Mouse (Mus musculus): Measurements from ENCODE around the gene Gm10563.
A peak's percentile ranks its signal among the peaks of the same experiment; 100 is the strongest.

Gene Gm10563

DNA sequence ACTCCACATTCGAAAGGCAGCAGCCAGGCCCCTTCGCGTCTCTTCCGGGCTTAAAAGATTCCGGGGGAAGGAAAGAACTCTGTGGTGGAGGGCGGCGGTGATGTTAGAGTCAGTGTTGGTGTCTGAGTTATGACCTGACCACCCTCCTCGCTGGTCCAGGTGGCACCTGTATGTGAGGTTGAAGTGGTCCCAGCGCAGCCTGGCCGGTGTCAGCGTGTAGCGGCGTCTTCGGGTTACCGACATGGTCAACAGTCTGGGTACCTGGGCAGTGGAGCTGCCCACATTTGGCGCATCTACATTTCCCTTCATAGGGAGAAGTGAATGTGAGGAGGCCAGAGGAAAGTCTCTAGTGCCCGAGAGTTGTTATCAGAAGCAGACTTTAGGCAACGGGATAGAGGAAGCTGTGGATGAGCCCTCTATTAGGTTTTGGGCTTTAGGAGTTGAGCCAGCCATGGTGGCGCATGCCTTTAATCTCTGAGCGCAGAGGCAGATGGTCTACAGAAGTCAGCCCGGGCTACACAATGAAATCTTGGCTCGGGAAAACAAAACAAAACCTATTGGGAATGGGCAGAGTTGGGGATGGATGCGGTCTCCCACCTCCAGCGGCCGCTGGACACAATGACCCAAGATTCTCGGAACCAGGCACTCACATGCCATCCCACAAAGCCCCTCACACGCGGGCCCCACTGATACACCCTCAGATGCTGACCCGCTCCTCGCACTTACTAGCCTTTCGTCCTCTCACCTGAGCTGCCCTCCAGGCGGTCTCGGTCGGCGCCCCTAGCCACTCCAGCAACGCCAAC is 7.3 kb upstream of the Gm10563 start:
- DNase-seq (ENCODE audit: low spot score): no peak

DNA sequence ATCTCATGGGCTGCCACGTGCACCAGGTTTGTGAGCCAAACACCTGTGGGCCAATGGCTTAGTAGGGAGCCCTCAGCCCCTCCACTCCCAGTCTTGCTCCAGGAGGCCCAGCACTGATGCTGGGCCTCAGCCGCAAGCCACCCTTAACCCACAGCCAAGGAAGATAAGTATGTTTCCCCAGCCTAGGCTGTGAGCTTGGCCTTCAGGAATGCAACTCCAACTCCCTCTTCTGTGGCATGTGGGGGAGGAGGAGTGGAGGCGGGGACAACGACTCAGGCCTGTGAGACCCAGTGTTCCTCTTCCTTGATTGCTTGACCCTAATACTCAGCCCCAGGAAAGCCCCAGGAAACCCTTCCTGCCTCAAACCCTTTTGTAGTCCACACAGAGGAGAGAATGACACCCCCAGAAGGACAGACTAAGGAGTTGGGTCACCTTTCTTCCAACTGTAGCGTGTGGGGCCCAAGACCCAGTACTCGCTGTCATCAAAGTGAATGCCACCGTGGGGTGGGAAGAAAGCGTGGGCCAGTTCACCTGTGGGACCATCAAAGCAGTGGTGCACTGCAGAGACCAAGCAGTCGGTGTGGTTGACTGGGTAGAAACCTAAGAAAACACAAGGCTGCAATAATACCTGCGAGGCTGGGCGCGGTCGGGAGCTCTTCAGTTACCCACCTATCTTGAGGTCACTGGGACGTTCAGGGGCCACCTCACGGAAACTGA is 6.5 kb upstream of the Gm10563 start:
- peak; percentile 60 for DNase-seq (ENCODE audit: low spot score)

DNA sequence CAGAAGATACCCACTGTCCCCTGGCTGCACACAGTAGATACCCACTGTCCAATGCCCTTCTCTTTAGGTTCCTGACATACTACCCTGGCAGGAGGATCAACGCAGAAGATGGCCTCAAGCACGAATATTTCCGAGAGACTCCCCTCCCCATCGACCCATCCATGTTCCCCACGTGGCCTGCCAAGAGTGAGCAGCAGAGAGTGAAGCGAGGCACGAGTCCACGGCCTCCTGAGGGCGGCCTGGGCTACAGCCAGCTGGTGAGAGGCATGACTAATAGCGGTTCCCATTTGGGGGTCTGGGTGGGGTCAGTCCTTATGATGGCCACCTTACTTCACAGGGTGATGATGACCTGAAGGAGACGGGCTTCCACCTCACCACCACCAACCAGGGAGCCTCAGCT is 4.1 kb upstream of the Gm10563 start:
- no peak for DNase-seq (ENCODE audit: low spot score)

DNA sequence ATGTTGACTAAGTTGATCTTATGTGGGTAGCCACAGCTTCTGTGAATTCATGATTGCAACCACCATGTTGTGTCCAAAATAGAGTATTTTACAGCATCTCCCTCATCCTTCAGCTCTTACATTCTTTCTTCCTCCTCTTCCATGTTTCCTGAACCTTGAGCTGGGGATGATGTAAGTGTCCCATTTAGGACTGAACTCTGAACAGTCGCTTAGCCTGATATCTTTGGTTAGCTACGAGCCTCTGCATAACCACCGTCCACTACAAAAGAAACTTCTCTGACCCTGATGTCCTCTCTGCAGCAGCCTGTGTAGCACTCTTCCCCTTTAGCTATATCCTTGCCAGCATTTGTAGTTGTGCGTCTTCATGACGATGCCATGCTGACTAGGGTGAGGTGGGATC is 513 bp upstream of the Gm10563 start:
- no peak for DNase-seq (ENCODE audit: low spot score)

DNA sequence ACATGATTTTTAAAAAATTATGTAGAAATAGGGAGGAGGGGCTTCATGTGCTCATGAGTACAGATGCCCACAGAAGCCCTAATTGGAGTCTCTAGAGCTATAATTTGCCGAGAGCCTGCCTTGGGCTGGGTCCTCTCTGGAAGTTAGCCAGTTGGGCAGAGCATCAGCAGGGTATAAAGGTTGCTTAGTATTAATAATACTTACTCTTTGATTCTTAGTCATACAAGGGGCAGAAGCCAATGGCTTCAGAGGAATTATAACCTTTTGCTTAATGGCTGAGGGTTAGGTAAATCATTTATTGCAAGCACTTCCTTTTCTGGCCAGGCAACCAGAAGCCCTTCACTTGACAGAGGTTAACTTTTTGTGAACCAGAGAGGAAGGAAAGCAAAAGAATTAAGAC is 1.7 kb downstream of the Gm10563 start:
- no peak for DNase-seq (ENCODE audit: low spot score)

DNA sequence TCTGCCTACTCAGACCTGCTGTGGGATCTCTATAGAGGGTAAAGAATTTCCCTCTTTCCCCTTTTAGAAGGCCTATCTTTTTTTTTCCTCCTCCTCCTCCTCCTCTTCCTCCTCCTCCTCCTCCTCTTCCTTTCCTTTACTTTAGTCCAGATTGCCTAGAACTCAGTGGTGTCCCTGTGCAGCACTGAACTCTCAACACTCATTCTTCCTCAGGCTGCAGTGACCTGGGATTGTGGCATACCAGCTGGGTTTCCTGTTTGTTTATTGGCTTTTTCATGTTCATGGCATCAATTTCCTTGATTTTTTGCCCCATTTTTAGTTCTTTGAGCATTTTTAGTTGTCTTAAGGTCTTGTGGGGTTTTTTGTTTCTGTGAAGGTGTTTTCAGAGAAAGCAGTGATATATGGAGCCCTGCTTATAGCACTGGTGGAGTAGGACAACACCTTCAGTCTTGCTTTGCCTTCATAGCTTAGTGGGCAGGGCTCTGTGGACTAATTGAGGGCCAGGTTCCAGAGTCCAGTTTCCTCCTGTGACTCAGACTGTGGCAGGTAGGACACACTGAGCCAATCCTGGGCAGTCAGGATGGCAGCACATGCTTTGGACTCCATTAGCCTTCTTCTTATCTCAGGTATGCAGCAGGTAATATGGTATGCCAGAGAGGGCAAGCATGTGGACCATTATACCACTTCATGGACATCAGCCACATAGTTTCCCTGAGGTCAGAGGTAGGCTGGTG is 9.3 kb downstream of the Gm10563 start:
- no peak for DNase-seq (ENCODE audit: low spot score)

DNA sequence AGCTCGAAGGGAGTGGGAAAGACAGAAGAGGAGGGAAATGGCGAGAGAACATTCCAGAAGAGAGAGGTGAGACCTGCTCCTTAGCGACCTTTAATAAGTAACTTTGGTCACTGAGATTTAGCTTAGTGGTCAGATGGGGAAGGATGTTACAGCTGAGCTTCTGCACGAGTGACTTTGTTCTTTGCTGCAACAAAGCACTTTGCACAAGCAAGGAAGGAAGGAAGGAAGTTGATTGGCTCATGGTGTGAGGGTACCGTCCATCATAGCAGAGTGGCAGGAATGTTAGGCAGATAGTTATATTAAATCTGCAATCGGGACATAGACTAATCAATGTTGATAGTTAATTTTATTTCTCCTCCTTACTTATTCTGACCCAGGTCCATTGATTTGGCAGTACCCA is 14.9 kb downstream of the Gm10563 start:
- DNase-seq (ENCODE audit: low spot score): no peak

DNA sequence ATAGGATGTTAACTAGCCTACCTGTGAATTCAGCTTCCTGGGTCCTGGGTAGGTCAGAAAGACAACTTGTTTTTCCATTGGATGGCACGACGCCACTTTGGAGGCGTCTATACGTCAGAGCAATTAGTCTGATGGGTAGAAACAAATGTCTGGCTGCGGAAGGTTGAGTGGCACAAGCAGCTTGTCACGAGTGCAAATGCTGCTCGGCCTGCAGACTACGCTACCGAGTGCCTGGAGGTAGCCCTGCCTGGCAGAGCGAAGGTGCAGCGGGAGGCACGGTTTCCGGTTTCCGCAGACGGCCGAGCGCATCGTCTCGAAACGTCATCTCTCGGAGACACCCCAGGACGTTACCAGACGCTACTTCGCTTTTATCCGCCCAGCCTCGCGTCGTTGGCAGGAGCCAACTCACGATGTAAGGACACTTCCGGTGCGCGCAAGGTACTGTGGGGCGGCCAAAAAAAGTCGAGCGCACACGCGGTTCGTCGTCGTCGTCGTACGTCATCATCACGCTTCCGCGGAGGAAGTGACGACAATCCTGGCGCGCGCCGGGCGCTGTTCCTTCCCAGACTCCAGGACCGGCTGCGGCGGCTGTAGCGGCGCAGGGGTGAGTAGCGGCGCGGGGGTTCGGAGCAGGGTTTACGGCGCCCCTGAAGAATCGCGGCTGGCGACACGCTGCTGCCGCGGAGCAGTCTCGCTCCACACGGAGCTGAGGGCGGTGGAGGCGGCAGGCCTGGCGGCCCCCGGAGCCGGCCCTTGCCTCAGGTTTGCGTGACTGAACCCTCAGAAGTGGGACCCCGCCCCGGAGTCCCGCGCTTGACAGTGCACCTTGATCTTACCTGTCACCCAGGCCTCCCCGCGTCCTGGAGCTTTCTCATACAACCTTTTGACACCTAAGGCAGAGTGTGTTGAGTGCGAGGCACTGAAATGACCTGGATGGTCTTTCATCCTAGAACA is 20.6 kb downstream of the Gm10563 start, which contains the start of gene Cdk11b:
Gene Cdk11b, plus strand, starts transcription at position 517 of the 954 bp plus-strand sequence.
- DNase-seq (ENCODE audit: low spot score): peak; percentile 97

DNA sequence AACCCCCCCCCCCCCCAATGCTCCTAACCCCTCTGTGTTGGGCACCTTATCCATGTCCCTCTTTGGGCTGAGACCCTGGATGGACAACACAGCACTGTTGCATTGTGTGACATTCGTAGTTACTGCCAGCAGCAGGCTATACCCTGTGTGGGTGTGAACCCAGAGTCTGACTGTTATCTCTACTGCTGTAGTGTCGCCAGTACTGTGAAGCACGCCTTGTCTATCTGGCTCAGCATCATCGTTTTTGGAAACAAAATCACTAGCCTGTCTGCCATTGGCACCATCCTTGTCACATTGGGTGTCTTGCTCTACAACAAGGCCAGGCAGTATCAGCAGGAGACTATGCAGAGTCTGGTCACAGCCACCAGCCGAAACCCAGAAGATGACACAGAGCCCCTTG is 26.9 kb downstream of the Gm10563 start:
- no peak for DNase-seq (ENCODE audit: low spot score)

DNA sequence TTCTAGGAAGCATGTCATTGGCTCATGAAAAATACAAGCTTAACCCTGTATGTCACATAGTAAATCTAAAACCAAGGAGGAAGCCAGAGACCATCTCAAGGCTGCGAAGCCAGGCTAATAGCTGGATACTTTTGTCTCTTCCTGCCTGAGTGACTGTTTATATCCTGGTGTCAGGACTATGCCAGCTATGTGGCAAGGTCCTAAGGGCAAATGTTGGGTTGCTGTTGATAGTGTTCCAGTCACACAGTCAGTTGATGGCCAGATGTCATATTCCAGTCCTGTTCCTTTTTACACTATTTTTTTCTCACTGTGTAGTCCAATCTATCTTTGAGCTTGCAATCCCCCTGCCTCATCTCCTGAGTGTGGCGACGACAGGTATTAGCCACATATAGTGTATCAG is 31.9 kb downstream of the Gm10563 start:
- DNase-seq (ENCODE audit: low spot score): no peak

DNA sequence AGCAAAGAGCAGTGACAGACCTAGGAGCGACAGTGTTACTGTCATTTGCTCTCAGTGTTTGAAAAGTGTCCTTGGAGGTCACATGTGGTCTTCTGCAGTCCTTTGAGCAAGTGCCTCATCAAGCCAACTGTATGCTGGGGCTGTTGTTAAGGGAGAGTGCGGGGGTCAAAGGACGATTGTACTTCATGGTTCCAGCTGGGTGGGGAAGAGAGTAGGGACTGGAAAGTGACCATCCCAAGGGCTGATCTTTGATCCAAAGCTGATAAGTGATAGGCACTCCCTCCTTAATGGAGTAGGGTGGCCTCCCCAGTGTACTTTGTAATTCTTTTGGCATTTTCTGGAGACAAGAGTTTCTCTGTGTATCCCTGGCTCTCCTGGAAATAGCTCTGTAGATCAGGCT is 33.3 kb downstream of the Gm10563 start:
- DNase-seq (ENCODE audit: low spot score): no peak

DNA sequence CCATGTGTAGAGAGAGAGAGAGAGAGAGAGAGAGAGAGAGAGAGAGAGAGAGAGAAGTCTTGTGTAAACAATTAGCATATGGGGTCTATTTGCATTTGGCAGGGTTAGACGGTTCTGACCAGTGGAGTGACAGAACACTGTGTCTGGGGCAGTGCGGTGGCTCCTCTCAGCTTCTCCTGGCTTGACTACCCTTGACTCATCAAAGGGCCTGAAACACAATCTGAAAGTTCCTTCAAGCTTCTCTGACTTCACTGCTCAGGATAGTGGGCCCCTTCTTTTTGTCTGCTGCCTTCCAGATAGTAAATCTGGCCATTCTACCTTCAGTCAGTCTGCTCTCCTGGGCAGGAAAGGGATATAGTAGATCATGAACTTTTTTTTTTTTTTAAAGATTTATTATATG is 38.4 kb downstream of the Gm10563 start:
- DNase-seq (ENCODE audit: low spot score): no peak

DNA sequence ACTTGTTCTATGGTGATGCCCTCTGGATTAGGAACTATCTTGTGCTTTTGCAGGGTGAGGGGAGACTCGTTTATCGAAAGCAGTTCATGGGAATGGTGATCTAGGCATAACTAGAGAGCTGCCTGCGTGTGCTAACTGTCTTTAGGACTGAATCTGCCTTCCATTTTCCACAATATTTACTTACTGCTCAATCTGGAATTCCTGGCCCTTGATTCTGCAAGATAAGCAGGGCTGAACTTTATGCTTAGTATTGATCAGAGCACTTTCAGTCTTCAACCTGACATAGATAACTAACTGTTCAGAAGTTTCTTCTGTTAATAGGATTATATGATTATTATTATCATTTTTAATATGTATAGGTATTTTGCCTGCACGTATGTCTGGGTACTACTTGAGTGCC is 40.1 kb downstream of the Gm10563 start:
- DNase-seq (ENCODE audit: low spot score): no peak

DNA sequence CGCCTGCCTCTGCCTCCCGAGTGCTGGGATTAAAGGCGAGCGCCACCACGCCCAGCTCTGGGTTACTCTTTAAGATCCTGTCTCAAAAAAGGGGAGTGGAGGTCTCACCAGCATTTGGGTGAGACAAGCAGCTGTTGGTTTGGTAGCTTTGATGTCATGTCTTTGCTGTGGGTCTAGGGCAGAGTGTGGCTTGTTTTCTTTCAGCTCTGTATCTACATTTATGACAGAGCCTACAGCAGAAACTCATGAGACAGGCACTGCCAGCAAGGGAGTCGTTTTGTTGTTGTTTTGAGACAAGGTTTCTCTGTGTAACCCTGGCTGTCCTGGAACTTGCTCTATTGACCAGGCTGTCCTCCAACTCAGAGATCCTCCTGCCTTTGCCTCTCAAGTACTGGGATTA is 41.4 kb downstream of the Gm10563 start:
- DNase-seq (ENCODE audit: low spot score): no peak

DNA sequence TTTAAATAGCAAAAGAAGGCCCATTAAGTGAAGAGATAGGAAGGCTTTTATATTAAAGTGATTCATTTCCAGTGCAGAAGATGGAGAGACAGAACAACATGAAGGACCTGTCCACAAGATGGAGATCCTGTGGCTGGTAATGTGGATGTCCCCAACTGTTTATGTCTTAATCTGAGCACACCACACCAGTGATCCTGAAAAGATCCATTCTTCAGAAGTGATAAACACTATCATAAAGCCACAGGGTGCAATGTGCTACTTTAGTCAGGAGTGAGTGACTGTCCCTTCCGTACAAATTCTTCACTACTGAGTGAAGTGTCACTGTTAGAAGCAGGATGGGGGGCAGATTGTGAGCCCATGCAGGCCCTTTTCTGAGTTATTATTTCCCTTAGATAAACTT is 42.5 kb downstream of the Gm10563 start:
- no peak for DNase-seq (ENCODE audit: low spot score)

DNA sequence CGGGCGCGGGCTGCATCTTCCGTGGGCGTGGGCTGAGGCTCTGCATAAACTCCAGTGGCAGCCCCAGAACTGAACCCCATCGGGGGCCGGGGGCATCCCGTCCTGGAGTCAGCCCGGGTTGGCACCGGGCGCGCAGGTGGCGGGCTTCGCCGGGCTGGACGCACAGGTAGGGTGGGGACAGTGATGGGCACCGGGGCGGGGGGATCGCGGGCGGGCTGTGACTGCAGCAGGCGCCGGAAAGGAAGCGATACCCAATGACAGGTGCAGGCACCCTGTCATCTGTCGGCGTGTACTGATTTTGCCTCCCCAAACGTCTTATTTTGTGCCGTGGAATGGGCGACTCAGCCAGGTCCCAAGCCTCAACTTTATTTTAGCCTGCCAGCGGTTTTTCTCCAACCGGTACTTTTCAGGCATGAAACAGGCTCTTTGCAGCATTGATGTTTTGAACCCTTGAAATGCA is 43.2 kb downstream of the Gm10563 start:
- no peak for DNase-seq (ENCODE audit: low spot score)

DNA sequence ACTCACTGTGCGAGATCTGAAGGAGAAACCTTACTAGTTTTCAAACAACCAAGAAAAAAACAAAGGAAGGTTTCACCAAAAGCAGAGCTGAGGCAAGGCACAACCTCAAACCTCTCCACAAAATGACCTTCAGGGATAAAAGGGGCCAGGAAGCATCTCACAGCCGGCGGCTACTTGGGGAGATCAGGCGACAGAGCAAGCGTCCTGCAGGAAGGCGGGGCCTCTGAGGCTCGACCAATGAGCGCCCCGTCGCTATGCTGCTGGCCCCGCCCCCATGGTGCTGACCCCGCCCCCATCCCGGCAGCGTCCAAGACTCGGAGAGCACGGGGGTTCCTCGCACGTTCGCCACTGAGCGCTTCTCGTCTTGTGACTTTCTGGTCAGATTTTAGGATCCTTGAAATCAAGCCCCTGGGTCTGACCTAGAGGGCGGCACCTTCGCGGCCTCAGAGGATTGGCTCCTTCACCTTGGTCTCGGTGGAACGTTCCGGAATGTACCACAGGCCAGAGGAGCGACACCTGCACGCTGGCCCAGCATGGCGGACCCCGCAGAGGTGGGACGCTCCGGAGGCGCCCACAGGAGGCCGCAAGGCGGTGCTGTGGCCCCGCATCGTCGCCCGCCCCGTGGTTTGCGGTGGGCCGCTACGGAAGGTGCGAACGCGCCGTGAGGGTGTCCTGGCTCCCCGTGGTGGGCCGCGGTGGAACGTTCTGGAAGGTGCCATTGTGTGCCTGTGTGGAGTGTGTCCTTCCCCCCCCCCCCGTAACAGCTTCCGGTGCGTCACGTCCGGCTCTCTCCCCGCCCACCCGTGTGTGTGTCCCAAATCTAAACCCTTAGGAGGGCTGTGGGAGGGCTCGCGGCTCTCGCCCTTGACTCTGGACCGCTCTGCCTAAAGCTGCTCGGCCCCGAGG is 43.9 kb downstream of the Gm10563 start, which contains the start of gene Slc35e2:
Gene Slc35e2, plus strand, starts transcription at position 326 of the 906 bp plus-strand sequence.
- DNase-seq (ENCODE audit: low spot score): peak; percentile 89

DNA sequence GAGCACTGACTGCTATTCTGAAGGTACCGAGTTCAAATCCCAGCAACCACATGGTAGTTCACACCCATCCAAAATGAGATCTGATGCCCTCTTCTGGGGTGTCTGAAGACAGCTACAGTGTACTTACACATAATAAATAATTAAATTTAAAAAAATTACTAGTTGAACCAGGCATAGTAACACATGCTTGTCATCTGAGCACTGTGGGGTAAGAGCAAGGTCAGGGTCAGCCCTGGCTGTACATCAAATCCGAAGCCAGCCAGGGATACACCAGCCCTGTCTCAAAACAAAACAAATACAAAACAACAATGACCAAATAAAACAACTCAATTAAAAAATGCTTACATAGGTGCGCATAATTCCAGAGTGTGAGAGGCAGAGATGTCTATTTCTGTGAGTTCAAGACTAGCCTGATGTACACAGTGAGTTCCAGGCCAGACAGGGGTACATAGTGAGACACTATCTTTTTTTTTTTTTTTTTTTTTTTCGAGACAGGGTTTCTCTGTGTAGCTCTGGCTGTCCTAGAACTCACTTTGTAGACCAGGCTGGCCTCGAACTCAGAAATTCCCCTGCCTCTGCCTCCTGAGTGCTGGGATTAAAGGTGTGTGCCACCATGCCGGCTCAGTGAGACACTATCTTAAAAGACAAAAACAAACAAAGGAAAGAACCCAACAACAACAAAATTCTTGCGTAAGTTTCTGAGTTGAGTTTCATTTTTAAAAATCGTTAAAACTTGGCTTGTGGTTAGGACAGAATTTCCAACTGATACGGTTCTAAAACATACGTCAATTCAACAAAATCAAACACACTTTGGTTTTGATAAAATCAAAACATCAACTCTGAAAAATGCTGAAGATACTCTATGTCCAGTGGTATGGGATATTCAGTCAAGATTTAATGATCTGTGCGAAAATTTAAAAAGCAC is 45.0 kb downstream of the Gm10563 start:
- DNase-seq (ENCODE audit: low spot score): no peak

DNA sequence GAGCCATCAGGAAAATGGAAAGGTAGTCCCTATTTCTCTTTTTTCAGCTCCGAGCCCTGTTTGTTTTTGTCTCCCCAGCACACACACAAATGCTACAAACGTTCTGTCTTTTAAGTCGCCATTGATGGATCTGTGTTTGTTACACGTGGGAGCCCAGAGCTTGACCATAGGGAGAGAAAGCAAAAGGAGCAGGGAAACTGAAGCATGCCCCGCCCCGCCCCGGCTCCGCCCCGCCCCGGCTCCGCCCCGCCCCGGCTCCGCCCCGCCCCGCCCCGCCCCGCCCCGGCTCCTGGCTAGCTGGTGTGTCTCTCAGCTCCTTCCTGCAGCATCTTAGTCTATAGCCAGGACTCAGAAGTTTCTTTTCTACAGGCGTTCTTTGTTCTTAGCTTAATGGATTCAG is 46.7 kb downstream of the Gm10563 start:
- no peak for DNase-seq (ENCODE audit: low spot score)
